Comparison of ENCODE assay signal across 8 mouse cellular contexts in the genomic region with DNA sequence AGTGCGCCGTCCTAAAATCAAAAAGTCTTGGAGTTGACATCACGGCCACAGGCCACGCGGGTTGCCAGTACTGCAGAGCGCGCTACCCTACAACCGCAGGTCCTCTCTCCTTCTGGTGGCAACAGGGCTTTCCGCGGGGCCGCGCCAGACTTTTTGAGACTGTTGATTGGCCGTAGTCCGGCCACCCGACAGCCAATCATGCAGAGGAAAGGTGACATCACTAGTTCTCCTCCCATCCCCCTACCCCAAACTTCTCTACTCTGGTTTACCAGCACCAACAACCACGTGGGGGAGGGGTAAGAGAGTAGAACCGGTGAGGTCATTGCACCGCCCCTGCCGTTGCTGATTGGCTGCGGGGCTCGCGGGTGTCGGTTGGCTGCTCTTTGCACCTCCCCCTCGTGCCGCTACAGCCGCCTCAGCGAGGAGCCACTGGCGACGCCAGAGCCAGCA. TPM values are rescaled to one million over a fixed set of nuclear protein-coding genes. Genes with fewer than 3 reads are reported as not detected.
DNase-seq lines count a peak whose midpoint lies in the region; ATAC-seq and TF ChIP-seq lines count a peak whose summit lies in the region.

A gene (plus strand): TSS at position 404 of the 450 bp plus-strand sequence.

- no peaks in the 10 kb centered on the region for H3K9me3 ChIP-seq in ES-E14 (ENCODE audit: control insufficient read depth, insufficient read depth, low read depth, low read length)
- H3K9me3 ChIP-seq in forebrain, embryonic 12.5 days: no peaks in the 10 kb centered on the region
- no peaks in the 10 kb centered on the region for H3K9me3 ChIP-seq in heart, embryonic 16.5 days (replicated peaks; ENCODE audit: control insufficient read depth, low read length)
- H3K9me3 ChIP-seq in liver, embryonic 13.5 days (replicated peaks): no peaks in the 10 kb centered on the region

- H3K9ac ChIP-seq in ES-E14 (ENCODE audit: insufficient read depth, low read depth, low read length, poor library complexity, severe bottlenecking): peak within 1 kb of the TSS; percentile 94
- H3K9ac ChIP-seq in forebrain, embryonic 12.5 days: peak within 1 kb of the TSS; percentile 87
- peak within 1 kb of the TSS; percentile 92 for H3K9ac ChIP-seq in heart, embryonic 16.5 days (ENCODE audit: low read length)
- peak within 1 kb of the TSS; percentile 94 for H3K9ac ChIP-seq in liver, embryonic 13.5 days

- H3K4me1 ChIP-seq in ES-E14 (ENCODE audit: control insufficient read depth in 2 of 2, insufficient read depth in 2 of 2, low read length in 2 of 2, poor library complexity in 1 of 2): peaks cover 19 to 47% of the 10 kb centered on the region in 2 experiments
- peaks cover 23% of the 10 kb centered on the region for H3K4me1 ChIP-seq in forebrain, embryonic 12.5 days
- peaks cover 19% of the 10 kb centered on the region for H3K4me1 ChIP-seq in heart, embryonic 16.5 days (ENCODE audit: control insufficient read depth, insufficient read depth, low read length)
- H3K4me1 ChIP-seq in liver, embryonic 13.5 days (replicated peaks): peaks cover 70% of the 10 kb centered on the region
- peaks cover 14% of the 10 kb centered on the region for H3K4me1 ChIP-seq in testis, adult 2 months (ENCODE audit: control insufficient read depth, insufficient read depth, low read length)

- under 1% methylated on average over 29 of the region's 29 CpGs for WGBS in forebrain, embryonic 12.5 days
- 0% methylated on average over 29 of the region's 29 CpGs for WGBS in heart, embryonic 16.5 days
- under 1% methylated on average over 29 of the region's 29 CpGs for WGBS in liver, embryonic 13.5 days (ENCODE audit: insufficient replicate concordance)

- H3K27me3 ChIP-seq in forebrain, embryonic 12.5 days: no peaks in the 10 kb centered on the region
- no peaks in the 10 kb centered on the region for H3K27me3 ChIP-seq in heart, embryonic 16.5 days (ENCODE audit: control insufficient read depth, insufficient read depth, low read length)
- H3K27me3 ChIP-seq in liver, embryonic 13.5 days: no peaks in the 10 kb centered on the region
- no peaks in the 10 kb centered on the region for H3K27me3 ChIP-seq in testis, adult 2 months (ENCODE audit: control insufficient read depth, insufficient read depth, low read length)

- ATAC-seq in forebrain, embryonic 12.5 days (ENCODE audit: low FRiP score): peak; percentile 87
- peak; percentile 85 for ATAC-seq in heart, embryonic 16.5 days (replicated peaks; ENCODE audit: extremely low read depth, insufficient read depth, low FRiP score)
- ATAC-seq in liver, embryonic 13.5 days (ENCODE audit: low read depth): peak; percentile 76

- peak; percentile 62 for TF ChIP-seq POLR2A in testis, adult 2 months (IDR thresholded peaks at IDR 0.05; ENCODE audit: control insufficient read depth, low read depth, low read length)

- peak within 1 kb of the TSS; percentile 68 for H3K4me2 ChIP-seq in forebrain, embryonic 12.5 days
- peak within 1 kb of the TSS; percentile 80 for H3K4me2 ChIP-seq in heart, embryonic 16.5 days (ENCODE audit: low read depth, low read length)
- peak within 1 kb of the TSS; percentile 94 for H3K4me2 ChIP-seq in liver, embryonic 13.5 days

- H3K27ac ChIP-seq in ES-E14 (ENCODE audit: insufficient read depth, low read depth, low read length, poor library complexity, severe bottlenecking): peak within 1 kb of the TSS; percentile 92
- H3K27ac ChIP-seq in forebrain, embryonic 12.5 days: peak within 1 kb of the TSS; percentile 89
- H3K27ac ChIP-seq in heart, embryonic 16.5 days (ENCODE audit: low read length): peak within 1 kb of the TSS; percentile 96
- peak within 1 kb of the TSS; percentile 96 for H3K27ac ChIP-seq in liver, embryonic 13.5 days
- H3K27ac ChIP-seq in testis, adult 2 months (ENCODE audit: control insufficient read depth, insufficient read depth, low read depth, low read length): peak within 1 kb of the TSS; percentile 100

- DNase-seq in ES-E14 (ENCODE audit: low read depth, low spot score): peak; percentile 99
- peak; percentile 98 for DNase-seq in c-Kit-positive CD71-positive TER-119-positive erythroid progenitor cells, embryonic 14.5 days (ENCODE audit: low spot score)
- DNase-seq in kidney, postnatal 25 days: peak; percentile 99
- DNase-seq in liver, embryonic 13.5 days: peak; percentile 99
- peak; percentile 100 for DNase-seq in natural killer cell, adult 2 months (ENCODE audit: low spot score in 2 of 2)

- in situ Hi-C loops in ES-E14 (cut with MboI; ENCODE audit: low sequenced_read_pairs in 2 of 2, unreplicated experiment in 2 of 2): no loop called here

- TF ChIP-seq CTCF in testis, adult 2 months (IDR thresholded peaks at IDR 0.05; ENCODE audit: control insufficient read depth, insufficient read depth, insufficient replicate concordance, low read depth, low read length): no peak

- H3K4me3 ChIP-seq in ES-E14 (ENCODE audit: insufficient read depth in 1 of 2, low read depth in 1 of 2, low read length in 2 of 2, poor library complexity in 1 of 2, severe bottlenecking in 1 of 2): peak within 1 kb of the TSS; percentile 82 to 93
- peak within 1 kb of the TSS; percentile 69 for H3K4me3 ChIP-seq in forebrain, embryonic 12.5 days (replicated peaks)
- peak within 1 kb of the TSS; percentile 89 for H3K4me3 ChIP-seq in heart, embryonic 16.5 days (ENCODE audit: low read length)
- peak within 1 kb of the TSS; percentile 74 for H3K4me3 ChIP-seq in liver, embryonic 13.5 days (replicated peaks)
- peak within 1 kb of the TSS; percentile 96 for H3K4me3 ChIP-seq in testis, adult 2 months (ENCODE audit: control insufficient read depth, low read depth, low read length)

- H3K36me3 ChIP-seq in ES-E14 (ENCODE audit: control insufficient read depth, insufficient read depth, low read length, poor library complexity, severe bottlenecking): no peaks in the 10 kb centered on the region
- H3K36me3 ChIP-seq in forebrain, embryonic 12.5 days (replicated peaks): peaks cover 13% of the 10 kb centered on the region
- H3K36me3 ChIP-seq in heart, embryonic 16.5 days (ENCODE audit: control insufficient read depth, insufficient read depth): 0 out of 2 replicates have a peak, but pooled peaks cover 5% of the 10 kb centered on the region
- H3K36me3 ChIP-seq in liver, embryonic 13.5 days: peaks cover 18% of the 10 kb centered on the region
- no peaks in the 10 kb centered on the region for H3K36me3 ChIP-seq in testis, adult 2 months (ENCODE audit: control insufficient read depth, insufficient read depth, low read length)

TF ChIP-seq in ES-E14, 5 proteins besides CTCF, POLR2A, EP300 and RAD21:
- TF ChIP-seq HCFC1 (IDR thresholded peaks at IDR 0.05; ENCODE audit: borderline replicate concordance, insufficient read depth, low read length) (no peak), CHD2 (IDR thresholded peaks at IDR 0.05; ENCODE audit: low read depth, low read length) (peak; percentile 66)

RNA-seq across cellular contexts. Expression of the gene that starts here (rescaled TPM):
- 68.4 and 72.4 TPM in 2 replicates for total RNA-seq in ES-E14 (2012; rRNA removed)
- polyA plus RNA-seq in forebrain, embryonic 12.5 days (2016; fragmentation: Nextera tagmentation; extraction: Ambion mirVana): 40.8 and 46.9 TPM in 2 replicates
- 22.7 and 24.7 TPM in 2 replicates for polyA plus RNA-seq in heart, embryonic 16.5 days (2015; fragmentation: Nextera tagmentation; extraction: Ambion mirVana)
- polyA plus RNA-seq in liver, embryonic 13.5 days (2015; fragmentation: Nextera tagmentation; extraction: Ambion mirVana): 9.7 and 10.4 TPM in 2 replicates
- 41.8 and 42.1 TPM in 2 replicates for polyA plus RNA-seq in testis, adult 2 months (2012; rRNA removed)

Comparison
In these comparisons a context has a peak if more than half of its experiments do, and no peak if none do; other contexts are left out.
1. Peak in every context shown above with its lines: DNase-seq, ATAC-seq, H3K4me3 ChIP-seq and H3K27ac ChIP-seq.